9 mouse cellular contexts compared by ENCODE assay signal in genomic region chr6:114290184-114290583, GRCm38 (mm10). TPM values are rescaled to one million over a fixed set of nuclear protein-coding genes. Genes with fewer than 3 reads are reported as not detected.
DNase-seq lines count a peak whose midpoint lies in the region; ATAC-seq lines count a peak whose summit lies in the region.
"Had no signal": no experiment of that assay in that cellular context is flagged by ENCODE, and none has a peak within 500 bp of the region (broad histone marks: within the 10 kb centered on the region; RNA-seq: fewer than 3 reads in every experiment).

No protein-coding gene starts in this region.

- intact Hi-C loops in left cerebral cortex, postnatal 36 days (cut with DNase I): no loop called here

- no peaks in the 10 kb centered on the region for H3K9me3 ChIP-seq in embryonic facial prominence, embryonic 10.5 days
- H3K9me3 ChIP-seq in hindbrain, embryonic 11.5 days (ENCODE audit: control insufficient read depth, low read length): no peaks in the 10 kb centered on the region
- no peaks in the 10 kb centered on the region for H3K9me3 ChIP-seq in intestine, embryonic 15.5 days
- no peaks in the 10 kb centered on the region for H3K9me3 ChIP-seq in liver, embryonic 11.5 days (ENCODE audit: control insufficient read depth, low read length)
- H3K9me3 ChIP-seq: limb, embryonic 13.5 days had no signal

- ATAC-seq in hindbrain, embryonic 11.5 days (ENCODE audit: low FRiP score): peak; percentile 88
- ATAC-seq in intestine, embryonic 15.5 days: no peak
- ATAC-seq in liver, embryonic 11.5 days (replicated peaks; ENCODE audit: low FRiP score): no peak

- DNase-seq in embryonic facial prominence, embryonic 10.5 days (ENCODE audit: low spot score): peak; percentile 46
- peak; percentile 92 for DNase-seq in hindbrain, embryonic 11.5 days (ENCODE audit: low spot score)
- DNase-seq in left cerebral cortex, postnatal 36 days (ENCODE audit: low spot score in 2 of 2): peak; percentile 52 to 55
- DNase-seq in right cerebral cortex, postnatal 14 days: peak; percentile 68
- no peak for DNase-seq in liver, embryonic 11.5 days (ENCODE audit: low spot score)
- DNase-seq in heart, adult 9 months (ENCODE audit: low spot score in 2 of 2): no peak

- WGBS in embryonic facial prominence, embryonic 10.5 days: 60% methylated on average over 8 of the region's 8 CpGs
- 38% methylated on average over 8 of the region's 8 CpGs for WGBS in hindbrain, embryonic 11.5 days
- 32% methylated on average over 8 of the region's 8 CpGs for WGBS in intestine, embryonic 15.5 days
- WGBS in liver, embryonic 11.5 days: 45% methylated on average over 8 of the region's 8 CpGs

- peak overlapping the region; percentile 17; the same call in 1 of the 2 replicates for H3K4me2 ChIP-seq in hindbrain, embryonic 11.5 days (replicated peaks; ENCODE audit: low read depth, low read length)
- H3K4me2 ChIP-seq in intestine, embryonic 15.5 days (replicated peaks): no peak overlapping the region
- H3K4me2 ChIP-seq in liver, embryonic 11.5 days: no peak overlapping the region
- H3K4me2 ChIP-seq: limb, embryonic 13.5 days had no signal

- no peak overlapping the region for H3K4me3 ChIP-seq in embryonic facial prominence, embryonic 10.5 days
- no peak overlapping the region for H3K4me3 ChIP-seq in hindbrain, embryonic 11.5 days (ENCODE audit: low read depth, low read length)
- H3K4me3 ChIP-seq in intestine, embryonic 15.5 days (replicated peaks): no peak overlapping the region
- no peak overlapping the region for H3K4me3 ChIP-seq in liver, embryonic 11.5 days (ENCODE audit: low read depth, low read length)
- H3K4me3 ChIP-seq: limb, embryonic 13.5 days had no signal

- H3K36me3 ChIP-seq in embryonic facial prominence, embryonic 10.5 days (replicated peaks): no peaks in the 10 kb centered on the region
- H3K36me3 ChIP-seq in hindbrain, embryonic 11.5 days (ENCODE audit: control insufficient read depth, insufficient read depth, low read length): no peaks in the 10 kb centered on the region
- H3K36me3 ChIP-seq in intestine, embryonic 15.5 days: no peaks in the 10 kb centered on the region
- H3K36me3 ChIP-seq in liver, embryonic 11.5 days (ENCODE audit: control insufficient read depth, insufficient read depth, low read length): no peaks in the 10 kb centered on the region
- H3K36me3 ChIP-seq: limb, embryonic 13.5 days had no signal

- H3K9ac ChIP-seq in hindbrain, embryonic 11.5 days (ENCODE audit: low read depth, low read length): peak overlapping the region; percentile 31; the same call in 1 of the 2 replicates
- no peak overlapping the region for H3K9ac ChIP-seq in intestine, embryonic 15.5 days
- H3K9ac ChIP-seq in liver, embryonic 11.5 days (ENCODE audit: low read depth, low read length): no peak overlapping the region
- H3K9ac ChIP-seq: limb, embryonic 13.5 days had no signal

- H3K27me3 ChIP-seq in embryonic facial prominence, embryonic 10.5 days (replicated peaks; ENCODE audit: low read depth, poor library complexity, severe bottlenecking): peaks cover 43% of the 10 kb centered on the region
- peaks cover 2% of the 10 kb centered on the region; the same call in 1 of the 2 replicates for H3K27me3 ChIP-seq in hindbrain, embryonic 11.5 days (ENCODE audit: control insufficient read depth, insufficient read depth, low read length)
- H3K27me3 ChIP-seq in intestine, embryonic 15.5 days (replicated peaks): peaks cover 38% of the 10 kb centered on the region
- H3K27me3 ChIP-seq in liver, embryonic 11.5 days (replicated peaks; ENCODE audit: control insufficient read depth, insufficient read depth, low read length): peaks cover 22% of the 10 kb centered on the region

- H3K4me1 ChIP-seq in embryonic facial prominence, embryonic 10.5 days: peaks cover 32% of the 10 kb centered on the region
- H3K4me1 ChIP-seq in hindbrain, embryonic 11.5 days (replicated peaks; ENCODE audit: control insufficient read depth, insufficient read depth, low read length): peaks cover 25% of the 10 kb centered on the region
- H3K4me1 ChIP-seq in intestine, embryonic 15.5 days (replicated peaks): no peaks in the 10 kb centered on the region
- H3K4me1 ChIP-seq in liver, embryonic 11.5 days (replicated peaks; ENCODE audit: control insufficient read depth, insufficient read depth, low read length): no peaks in the 10 kb centered on the region

- H3K27ac ChIP-seq in embryonic facial prominence, embryonic 10.5 days (replicated peaks): no peak overlapping the region
- H3K27ac ChIP-seq in hindbrain, embryonic 11.5 days (ENCODE audit: low read depth, low read length): peak overlapping the region; percentile 85
- H3K27ac ChIP-seq in intestine, embryonic 15.5 days: no peak overlapping the region
- H3K27ac ChIP-seq in liver, embryonic 11.5 days (ENCODE audit: low read depth, low read length): no peak overlapping the region
- H3K27ac ChIP-seq: limb, embryonic 13.5 days had no signal

RNA-seq across cellular contexts. Expression of gene Slc6a1, which starts 7.7 kb away (rescaled TPM):
- polyA plus RNA-seq in embryonic facial prominence, embryonic 10.5 days (2016; fragmentation: Nextera tagmentation; extraction: Ambion mirVana): 1.4 and 2.4 TPM in 2 replicates
- polyA plus RNA-seq in hindbrain, embryonic 11.5 days (2014; fragmentation: Nextera tagmentation; extraction: Ambion mirVana): 17.3 and 23.1 TPM in 2 replicates
- total RNA-seq in left cerebral cortex, postnatal 36 days (2021): 100 to 1,000 TPM; 289 to 308 TPM
- 0.18 and 0.34 TPM in 2 replicates for polyA plus RNA-seq in intestine, embryonic 15.5 days (2015; fragmentation: Nextera tagmentation; extraction: Ambion mirVana)
- polyA plus RNA-seq in liver, embryonic 11.5 days (2014; fragmentation: Nextera tagmentation; extraction: Ambion mirVana): 0.05 and 0.08 TPM in 2 replicates
- total RNA-seq: neutrophil, adult 5-6 weeks had no signal

Comparison
In these comparisons a context has a peak if more than half of its experiments do, and no peak if none do; other contexts are left out.
1. DNase-seq: peak in embryonic facial prominence, embryonic 10.5 days (single experiment), hindbrain, embryonic 11.5 days (single experiment), left cerebral cortex, postnatal 36 days (2 of 2) and right cerebral cortex, postnatal 14 days (single experiment); none in liver, embryonic 11.5 days (single experiment) and heart, adult 9 months (0 of 2).